Mouse (Mus musculus) layer of hippocampus, adult 9-10 months (tissue): ENCODE measurements at regions not wholly inside any gene's neighbourhood (a gene's known extent, or its start where the extent isn't known, plus 50 kb on each side); places are given as distances from the start of the nearest gene placed in this dataset.
"Not testable (repeated sequence)": the region's sequence is repeated elsewhere in the genome, so short reads cannot be mapped to it uniquely, and the experiment has no call there.

ENCODE experiments used
- DNase-seq: peaks from one replicate; pipeline ENCODE4 v3.0.0; 2022; ENCODE audit warnings: low spot score

DNA sequence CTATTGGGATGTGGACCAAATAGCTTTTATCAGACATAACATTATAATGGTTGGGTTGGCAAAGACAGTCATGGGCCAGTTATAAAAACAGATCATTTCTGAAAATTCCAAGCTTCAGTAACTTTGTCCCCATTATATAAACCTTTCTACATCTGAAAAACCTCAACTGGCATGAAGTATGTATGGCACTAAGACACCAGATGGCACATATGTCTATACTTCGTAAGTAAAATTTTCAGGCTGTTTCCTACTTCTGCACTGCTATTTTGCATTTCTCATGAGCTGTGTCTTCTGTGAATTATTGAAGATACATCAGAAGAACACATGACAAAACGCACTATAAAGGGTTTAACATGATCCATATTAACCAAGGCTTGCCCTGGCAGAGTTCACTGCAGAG is 428.1 kb downstream of the Pom121l12 start:
- no peak for DNase-seq

DNA sequence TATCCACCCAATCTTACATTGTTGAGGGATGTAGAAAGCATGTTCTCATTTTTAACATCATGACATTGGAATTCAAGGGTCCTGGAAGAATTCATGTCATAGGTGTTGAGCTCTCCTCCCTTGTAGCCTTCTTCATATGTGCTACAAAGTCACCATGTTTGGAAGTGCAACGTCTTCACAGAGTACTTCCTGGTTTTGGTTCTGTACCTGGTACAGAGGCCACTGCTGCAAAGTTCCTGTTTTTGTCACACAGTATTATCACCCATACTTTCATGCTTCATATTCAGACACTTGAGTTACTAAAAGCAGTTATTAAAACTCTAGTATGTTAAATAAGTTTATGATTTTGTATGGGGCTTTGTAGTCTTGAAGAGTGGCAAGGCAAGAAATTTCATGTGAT is 443.1 kb downstream of the Pom121l12 start:
- DNase-seq = no peak

DNA sequence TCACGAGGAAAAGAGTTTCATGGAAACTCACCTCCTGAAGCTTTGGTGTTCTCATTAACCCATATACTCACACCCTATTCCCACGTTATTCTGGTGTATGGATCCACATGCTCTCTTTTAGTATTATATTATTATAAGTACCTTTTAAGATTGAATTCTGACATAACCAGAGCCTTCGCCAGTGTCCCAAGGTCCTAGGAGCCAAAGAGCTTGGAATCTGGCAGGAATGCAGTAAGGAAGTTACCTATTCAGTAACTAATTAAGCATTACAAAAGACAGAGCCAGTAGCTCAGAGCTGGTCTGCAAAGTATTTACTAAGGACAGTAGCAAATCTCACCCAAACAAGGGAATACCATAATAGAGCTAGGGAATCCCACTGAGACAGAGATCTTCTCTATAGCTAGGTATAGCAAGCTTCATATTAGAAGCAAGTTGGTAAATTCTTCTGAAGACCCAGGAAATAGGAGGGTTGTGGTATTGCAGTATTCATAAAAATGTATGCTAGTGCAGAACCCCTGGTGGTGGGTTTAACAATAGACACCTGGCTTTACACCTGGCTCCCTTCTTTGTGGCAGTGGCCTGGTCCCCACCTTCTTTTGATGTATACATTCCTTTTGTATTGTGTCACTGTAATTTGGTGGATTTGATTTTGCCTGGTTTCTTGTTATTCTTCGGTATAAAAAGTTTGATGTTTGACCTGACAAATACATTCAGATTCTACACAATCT is 490.0 kb downstream of the Pom121l12 start:
- DNase-seq = not testable (repeated sequence)

DNA sequence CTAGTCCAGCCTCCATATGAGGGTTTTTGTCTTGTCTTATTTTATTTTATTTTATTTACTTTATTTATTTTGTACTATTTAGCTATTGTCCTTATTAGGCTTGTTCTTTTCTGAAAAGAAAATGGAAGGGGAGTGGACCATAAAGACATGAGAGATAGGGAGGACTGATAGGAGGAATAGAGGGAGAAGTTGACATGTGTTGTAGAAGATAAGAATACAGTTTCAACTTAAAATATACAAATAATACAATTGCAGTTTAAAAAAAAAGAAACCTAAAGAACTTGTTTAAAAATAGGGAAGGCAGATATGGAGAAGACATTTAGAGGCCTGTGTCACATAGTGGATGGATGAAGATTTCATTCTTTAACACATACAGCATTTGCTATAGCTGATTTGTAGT is 497.8 kb downstream of the Pom121l12 start:
- DNase-seq = no peak

DNA sequence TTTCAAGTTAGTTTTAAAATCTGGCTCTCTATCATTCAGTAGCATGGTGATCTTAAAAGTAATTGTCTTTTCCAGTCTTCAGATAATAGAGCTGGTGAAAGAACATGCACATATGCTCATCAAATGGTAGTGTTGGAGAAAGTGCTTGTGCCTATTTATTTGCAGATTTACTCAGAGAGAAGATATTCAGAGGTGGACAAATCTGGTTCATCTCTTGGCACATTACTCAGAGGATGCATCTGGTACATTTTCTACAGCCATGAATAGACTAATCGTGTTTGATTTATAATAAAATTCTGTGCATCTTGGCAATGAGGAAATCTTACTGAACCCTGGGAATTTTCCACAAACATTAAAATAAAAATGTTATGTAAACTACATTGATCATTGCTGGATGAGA is 509.0 kb downstream of the Pom121l12 start:
- peak; percentile 55 for DNase-seq

DNA sequence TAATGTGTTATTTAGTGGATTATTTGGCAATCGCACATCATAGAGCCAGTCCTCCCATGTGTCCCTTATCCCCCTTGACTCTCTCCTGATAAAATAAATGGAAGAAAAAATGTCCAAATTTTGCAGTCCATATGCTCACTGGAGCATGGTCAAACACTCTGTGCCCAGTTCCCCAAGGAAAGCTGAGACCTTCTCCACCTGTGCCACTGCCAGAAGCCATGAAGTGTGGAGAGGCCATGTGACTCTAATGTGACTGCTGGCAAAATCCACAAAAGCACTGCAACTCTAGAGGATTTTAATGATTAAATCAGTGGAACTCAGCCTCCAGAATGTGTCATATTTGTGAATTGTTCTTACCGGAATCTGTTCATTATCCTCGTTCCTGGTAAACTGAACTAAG is 514.5 kb downstream of the Pom121l12 start:
- no peak for DNase-seq

DNA sequence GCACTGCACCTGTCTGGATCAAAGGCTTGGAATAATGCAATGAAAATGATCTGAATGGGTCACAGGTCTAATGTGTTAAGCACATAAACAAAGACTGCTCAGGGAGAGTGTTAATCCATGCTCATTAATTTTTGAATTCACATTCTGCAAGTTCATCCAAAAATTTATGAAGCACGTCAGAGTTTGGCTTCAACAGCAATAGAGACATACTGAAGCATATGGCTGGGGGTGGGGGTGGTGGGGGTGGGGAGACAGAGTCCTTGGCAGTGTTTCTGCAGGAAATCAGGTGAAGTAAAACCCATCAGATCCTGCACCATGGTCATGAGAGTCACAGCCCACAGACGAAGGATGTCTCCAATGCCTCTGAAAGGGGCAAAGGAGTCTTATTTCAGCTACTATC is 526.7 kb downstream of the Pom121l12 start:
- no peak for DNase-seq
